Mouse (Mus musculus): ENCODE measurements around the gene Gipc3.

The Gipc3 gene

GRCm38 (mm10) chr10:81319741-81320549 is 23.1 kb downstream of the Gipc3 start:
- DNase-seq: peak; percentile 54

- peak; percentile 54 for DNase-seq
These were observed 23.8 kb downstream of the Gipc3 start for GRCm38 (mm10) chr10:81319330-81319699.

GRCm38 (mm10) chr10:81318589-81319329 is 24.3 kb downstream of the Gipc3 start:
- peak; percentile 63 for DNase-seq

GRCm38 (mm10) chr10:81317273-81317672 is 25.8 kb downstream of the Gipc3 start:
- no peak for DNase-seq

- no peak for DNase-seq
These were observed 26.6 kb downstream of the Gipc3 start for GRCm38 (mm10) chr10:81316338-81317060.

GRCm38 (mm10) chr10:81315587-81315986 is 27.5 kb downstream of the Gipc3 start:
- DNase-seq: no peak

- no peak for DNase-seq
These were observed 28.9 kb downstream of the Gipc3 start for GRCm38 (mm10) chr10:81314201-81314600.

- DNase-seq: no peak
These were observed 29.5 kb downstream of the Gipc3 start for GRCm38 (mm10) chr10:81313581-81313980.

- DNase-seq: no peak
These were observed 33.5 kb downstream of the Gipc3 start for GRCm38 (mm10) chr10:81309571-81309970.

GRCm38 (mm10) chr10:81306837-81307682 is 36.0 kb downstream of the Gipc3 start:
- DNase-seq: no peak

- DNase-seq: no peak
These were observed 36.8 kb downstream of the Gipc3 start for GRCm38 (mm10) chr10:81306173-81306668.

- DNase-seq: no peak
These were observed 37.4 kb downstream of the Gipc3 start for GRCm38 (mm10) chr10:81305663-81306062.

- peak; percentile 77 for DNase-seq
These were observed 38.3 kb downstream of the Gipc3 start for GRCm38 (mm10) chr10:81304597-81305238.

GRCm38 (mm10) chr10:81303761-81304160 is 39.3 kb downstream of the Gipc3 start:
- DNase-seq: no peak

- no peak for DNase-seq
These were observed 39.8 kb downstream of the Gipc3 start for GRCm38 (mm10) chr10:81303258-81303657.

GRCm38 (mm10) chr10:81302781-81303218 is 40.3 kb downstream of the Gipc3 start:
- no peak for DNase-seq

GRCm38 (mm10) chr10:81302288-81302687 is 40.8 kb downstream of the Gipc3 start:
- DNase-seq: no peak

GRCm38 (mm10) chr10:81301321-81301720 is 41.7 kb downstream of the Gipc3 start:
- peak; percentile 78 for DNase-seq

GRCm38 (mm10) chr10:81300352-81300907 is 42.6 kb downstream of the Gipc3 start:
- no peak for DNase-seq

GRCm38 (mm10) chr10:81299585-81300351 is 43.3 kb downstream of the Gipc3 start:
- DNase-seq: no peak
